Mouse (Mus musculus) cerebellum, adult 2 months (tissue): Measurements from ENCODE around the gene Mitd1.

ENCODE experiments used
- CTCF ChIP-seq: fragments of 200-500 bp; IDR thresholded peaks from 2 replicates; pipeline ENCODE4 v1.5.1; 2011; ENCODE audit warnings: low read depth, mild to moderate bottlenecking, control low read depth, low read length, moderate library complexity, borderline replicate concordance; ENCODE audit not compliant: insufficient read depth
- POLR2A ChIP-seq: fragments of 200-500 bp; IDR thresholded peaks from 2 replicates; pipeline ENCODE4 v1.6.1; 2011; ENCODE audit warnings: low read length, control low read depth, borderline replicate concordance; ENCODE audit not compliant: insufficient read depth

DNA sequence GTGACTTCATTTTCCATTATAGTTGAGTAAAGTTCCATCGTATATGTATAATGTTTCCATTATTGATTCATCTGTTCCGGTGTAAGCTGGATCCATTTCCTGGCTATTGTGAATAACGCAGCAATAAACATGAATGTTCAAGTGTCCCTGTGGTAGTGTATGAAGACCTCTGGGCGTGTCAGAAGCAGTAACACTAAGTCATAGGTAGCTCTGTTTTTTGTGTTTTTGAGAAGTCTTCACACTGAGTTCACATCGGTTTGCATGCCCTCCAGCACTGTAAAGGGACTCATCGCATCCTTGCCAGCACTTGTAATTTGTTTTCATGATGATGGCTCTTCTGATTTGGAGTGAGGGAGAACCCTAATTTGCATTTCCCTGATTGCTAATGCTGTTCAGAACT, 23.9 kb downstream of the Mitd1 start, which contains the start of gene Tsga10:
- no peak for TF ChIP-seq CTCF
- TF ChIP-seq POLR2A, result no peak
